Mouse (Mus musculus) layer of hippocampus, adult 11-12 months (tissue): ENCODE data around the gene Dis3l.
"Not testable (repeated sequence)": the region's sequence is repeated elsewhere in the genome, so short reads cannot be mapped to it uniquely, and the experiment has no call there.

Experiments used
- DNase-seq: peaks from one replicate; pipeline ENCODE4 v3.0.0; 2022; ENCODE audit warnings: low spot score

Dis3l gene

DNA sequence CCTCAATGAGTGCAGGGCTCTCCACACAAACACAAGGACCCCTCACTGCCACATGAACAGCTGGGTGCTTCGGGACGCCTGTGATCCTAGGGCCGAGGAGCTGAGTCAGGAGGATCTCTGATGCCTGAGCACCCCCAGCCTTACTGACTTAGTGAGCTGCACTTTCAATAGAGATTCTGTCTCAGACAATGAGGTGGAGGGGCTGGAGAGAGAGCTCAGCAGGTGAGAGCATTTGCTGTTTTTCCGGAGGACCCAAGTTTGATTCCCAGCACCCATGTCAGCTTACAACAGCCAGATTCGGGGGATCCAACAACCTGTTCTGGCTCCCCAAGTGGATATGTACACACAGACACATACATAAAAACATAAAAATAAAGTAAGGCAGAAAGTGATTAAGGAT, 24.1 kb downstream of the Dis3l start:
- no peak for DNase-seq

DNA sequence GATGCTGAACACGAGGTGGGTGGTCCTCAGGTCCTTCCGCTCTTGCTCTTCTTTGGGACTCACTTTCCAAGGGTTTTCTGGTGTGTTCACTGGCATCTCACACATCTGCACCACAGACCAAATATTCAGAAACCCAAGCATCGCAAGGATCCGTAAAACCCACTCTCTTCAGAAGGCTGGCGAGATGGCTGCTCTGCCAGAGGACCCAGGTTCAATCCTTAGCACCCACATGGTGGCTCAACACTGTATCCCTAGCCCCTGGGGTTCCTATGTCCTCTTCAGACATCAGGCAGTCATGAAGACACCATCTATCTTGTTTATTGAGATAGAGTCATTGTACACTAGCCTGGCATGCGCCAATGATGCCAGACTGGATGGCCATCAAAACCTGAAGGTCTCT, 26.4 kb downstream of the Dis3l start:
- DNase-seq, result no peak

DNA sequence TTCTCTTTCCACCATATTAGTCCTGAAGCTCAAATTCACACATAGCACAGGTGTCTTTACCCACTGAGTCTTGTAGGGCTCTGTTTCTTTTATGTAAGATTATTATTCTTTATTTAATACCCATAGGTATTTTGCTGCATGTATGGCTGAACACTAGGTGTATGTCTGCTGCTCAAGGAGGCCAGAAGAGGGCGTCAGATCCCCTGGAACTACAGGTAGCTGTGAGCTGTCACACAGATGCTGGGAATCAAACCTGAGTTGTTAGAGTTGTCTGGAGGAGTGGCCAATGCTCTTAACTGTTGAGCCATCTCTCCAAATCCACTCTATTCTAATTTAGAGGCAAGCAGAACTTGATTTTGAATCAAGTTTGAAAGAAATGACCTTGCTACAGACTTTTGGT, 29.0 kb downstream of the Dis3l start:
- DNase-seq, result no peak

DNA sequence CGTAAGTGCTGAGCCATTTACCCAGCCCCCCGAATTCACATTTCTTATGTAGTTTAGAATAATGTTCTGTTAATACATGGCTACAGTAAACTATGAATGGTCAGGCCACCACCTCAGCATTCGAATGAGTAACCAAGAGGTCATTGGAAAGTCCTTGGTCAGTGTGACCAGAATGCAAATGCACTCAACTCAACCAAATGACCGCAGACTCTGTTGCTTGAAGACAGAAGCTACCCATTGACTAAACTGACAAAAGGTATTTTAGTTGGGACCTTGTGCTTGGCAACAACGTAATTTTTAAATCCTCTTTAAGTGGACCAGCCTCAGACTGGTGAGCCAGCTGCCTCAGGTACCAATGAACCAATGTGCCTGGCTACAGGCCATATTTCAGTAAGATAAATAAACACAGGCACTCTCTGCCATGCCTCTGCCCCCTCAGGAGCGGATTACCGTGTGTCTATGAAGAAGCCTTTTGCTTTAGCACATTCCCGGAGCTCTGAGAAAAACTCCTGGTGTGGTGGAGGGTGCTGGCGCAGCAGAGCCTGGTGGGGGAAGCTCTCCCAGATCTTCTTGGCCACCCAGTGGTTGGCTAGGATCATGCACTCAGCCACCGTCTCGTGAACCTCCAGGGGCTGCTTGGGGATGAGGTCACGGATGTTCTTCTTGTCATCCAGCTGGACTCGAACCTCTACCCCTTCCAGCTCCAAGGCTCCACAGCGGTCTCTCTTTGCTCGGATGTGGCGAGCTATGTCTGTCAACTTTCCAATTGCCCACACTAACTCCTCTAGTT, 29.9 kb downstream of the Dis3l start:
- DNase-seq, result no peak

DNA sequence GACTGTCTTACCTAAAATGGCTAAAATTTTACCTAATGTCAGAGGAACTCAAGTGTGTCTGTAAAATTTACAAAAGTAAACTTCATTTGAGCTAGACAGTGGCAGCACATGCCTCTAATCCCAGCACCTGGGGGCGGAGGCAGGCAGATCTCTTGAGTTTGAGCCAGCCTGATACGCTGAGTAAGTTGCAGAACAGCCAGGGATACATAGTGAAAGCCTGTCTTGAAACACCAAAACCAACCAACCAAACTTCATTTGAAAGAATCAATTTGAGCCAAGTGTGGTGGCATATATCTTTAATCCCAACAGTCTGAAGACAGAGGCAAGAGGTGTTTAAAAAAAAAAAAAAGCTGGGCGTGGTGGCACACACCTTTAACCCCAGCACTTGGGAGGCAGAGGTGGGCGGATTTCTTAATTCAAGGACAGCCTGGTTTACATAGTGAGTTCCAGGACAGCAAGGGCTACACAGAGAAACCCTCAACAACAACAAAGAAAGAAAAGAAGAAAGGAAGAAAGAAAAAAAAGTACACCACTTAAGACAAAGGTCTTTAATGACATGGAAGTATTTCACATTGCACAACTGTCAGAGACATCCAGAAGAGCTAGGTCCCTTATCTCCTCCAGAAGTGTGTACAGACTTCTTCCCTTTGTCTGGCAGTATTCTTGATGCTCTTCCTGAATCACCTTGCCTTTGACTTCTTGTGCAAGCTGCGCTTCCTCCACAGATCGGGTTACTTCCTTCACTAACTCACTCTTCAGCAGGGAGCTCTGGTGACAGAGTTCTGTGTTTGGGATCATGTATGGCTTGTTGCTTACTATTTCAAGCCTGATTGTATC, 34.4 kb downstream of the Dis3l start:
- DNase-seq, result no peak

DNA sequence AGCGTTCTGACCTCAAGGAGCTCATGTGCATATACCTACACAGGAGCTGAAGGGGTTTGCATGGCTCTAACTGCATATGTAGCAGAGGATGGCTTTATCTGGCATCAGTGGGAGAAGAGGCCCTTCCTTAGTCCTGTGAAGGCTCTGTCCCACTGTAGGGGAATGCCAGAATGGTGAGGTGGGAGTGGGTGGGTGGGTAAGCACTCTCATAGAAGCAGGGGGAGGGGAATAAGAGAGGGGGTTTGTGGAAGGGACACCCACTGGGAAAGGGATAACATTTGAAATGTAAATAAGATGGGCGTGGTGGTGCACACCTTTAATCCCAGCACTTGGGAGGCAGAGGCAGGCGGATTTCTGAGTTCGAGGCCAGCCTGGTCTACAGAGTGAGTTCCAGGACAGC, 38.0 kb downstream of the Dis3l start:
- not testable (repeated sequence) for DNase-seq

DNA sequence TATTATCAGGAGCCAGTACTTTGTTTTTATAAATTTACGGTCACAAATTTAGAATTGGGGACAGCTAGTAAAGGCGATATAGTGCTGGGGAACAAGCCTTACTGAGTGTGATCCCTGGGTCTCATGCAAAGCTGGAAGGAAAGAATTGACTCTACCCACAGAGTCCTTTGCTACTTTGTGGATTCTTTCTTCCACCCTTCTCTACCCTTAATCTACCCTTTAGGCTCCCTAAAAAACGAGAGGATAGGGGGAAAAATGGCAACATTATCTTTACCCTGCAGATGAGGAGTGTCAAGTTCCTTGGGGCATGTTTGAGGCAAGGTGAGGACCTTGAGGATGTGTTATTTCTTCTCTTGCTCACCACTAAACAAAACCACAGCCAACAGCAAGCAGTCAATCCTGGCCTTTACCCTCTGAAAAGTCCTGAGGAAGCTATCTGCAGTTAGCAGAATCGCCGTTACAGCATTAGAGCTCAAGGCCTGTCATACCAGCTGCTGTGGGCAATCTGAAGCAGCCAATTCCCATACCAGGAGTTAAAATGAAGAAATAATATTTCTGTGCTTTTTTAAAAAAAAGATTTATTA, 58.6 kb downstream of the Dis3l start:
- DNase-seq, result no peak

DNA sequence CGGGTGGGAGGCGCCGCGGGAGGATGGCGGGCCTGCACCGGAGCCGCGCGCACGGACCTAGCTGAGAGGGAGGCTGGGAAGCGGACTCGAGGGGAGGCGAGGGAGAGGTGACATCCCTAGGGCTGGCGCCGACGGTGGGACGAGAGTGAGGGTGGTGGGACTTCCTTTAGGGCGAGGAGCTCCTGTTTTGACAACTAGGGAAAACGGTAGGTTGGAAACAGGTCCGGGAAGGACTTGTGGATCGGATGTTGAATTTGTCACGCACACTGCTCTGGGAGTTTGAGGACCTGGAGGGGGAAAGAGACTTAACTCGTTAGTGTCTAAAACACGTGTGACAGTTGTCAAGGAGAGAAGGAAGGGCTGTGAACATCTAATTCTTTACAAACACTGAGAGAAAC, 59.3 kb downstream of the Dis3l start:
- DNase-seq, result no peak

DNA sequence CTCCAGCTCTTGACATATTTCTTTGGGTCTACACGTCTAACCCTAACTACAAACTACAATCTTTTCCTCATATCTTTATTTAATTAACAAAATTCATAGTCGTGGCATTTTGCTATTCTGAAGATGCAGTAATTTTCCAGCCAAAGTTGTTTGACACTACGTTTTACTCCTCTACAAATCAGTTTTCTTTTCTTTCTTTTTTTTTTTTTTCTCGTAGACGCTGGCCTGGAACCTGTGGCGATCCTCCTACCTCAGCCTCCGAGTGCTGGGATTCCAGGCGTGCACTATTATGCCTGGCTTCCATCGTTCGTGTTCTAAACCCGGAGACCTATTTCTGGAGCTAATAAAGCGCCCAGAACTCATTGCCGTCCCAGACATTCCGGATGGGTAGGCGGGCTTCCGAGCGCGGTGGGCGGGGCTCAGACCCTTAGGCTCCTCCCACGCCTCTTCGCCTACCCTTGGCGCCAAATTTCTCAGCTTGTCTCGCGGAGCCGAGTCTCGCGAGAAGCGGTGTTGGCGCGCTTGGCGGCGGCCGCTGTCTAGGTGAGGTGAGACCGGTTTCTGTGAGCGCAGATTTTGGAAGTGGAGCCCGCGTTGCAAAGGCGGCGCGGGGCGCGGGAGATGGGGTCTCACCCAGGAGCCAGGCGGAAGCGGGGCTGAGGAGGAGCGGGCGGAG, 59.8 kb downstream of the Dis3l start, which contains the start of gene Tipin:
Gene Tipin (plus strand): TSS at position 477 of the 676 bp plus-strand sequence.
- DNase-seq, result peak; percentile 93

DNA sequence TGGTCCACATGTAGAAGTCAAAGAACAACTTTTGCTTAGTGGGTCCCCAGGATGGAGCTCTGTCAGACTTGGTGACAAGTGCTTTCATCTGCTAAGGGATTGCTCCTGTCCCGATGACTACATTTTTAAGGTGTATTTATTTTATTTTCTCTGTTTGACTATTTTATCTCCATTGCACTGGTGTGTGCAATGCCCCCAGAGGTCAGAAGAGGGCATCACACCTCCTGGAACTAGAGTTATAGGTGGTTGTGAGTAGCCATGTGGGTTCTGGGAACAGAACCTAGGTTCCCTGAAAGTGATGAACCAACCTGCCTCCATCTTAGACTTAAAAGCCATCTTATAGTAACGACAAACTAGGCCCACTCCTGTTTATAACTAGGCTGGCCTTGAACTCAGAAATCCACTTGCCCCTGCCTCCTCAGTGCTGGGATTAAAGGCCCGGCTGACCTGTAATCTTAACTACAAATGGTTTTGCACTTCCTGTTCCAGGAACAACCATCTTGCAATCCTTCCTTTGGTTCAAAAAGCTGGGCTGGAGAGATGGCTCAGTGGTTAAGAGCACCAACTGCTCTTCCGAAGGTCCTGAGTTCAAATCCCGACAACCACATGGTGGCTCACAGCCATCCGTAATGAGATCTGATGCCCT, 62.3 kb downstream of the Dis3l start:
- no peak for DNase-seq

DNA sequence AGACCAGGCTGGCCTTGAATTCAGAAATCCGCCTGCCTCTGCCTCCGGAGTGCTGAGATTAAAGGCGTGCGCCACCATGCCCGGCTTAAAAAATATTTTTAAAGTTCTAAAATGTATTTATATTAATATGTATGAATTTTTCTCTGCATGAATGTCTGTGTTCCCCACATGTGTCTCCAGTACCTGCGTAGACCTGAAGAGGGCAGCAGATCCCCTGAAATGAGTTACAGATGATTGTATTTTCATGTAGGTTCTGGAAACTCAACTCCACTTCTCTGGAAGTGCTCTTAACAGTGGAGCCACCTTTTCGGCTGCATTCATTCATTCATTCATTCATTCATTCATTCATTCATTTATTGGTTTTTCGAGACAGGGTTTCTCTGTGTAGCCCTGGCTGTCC, 63.4 kb downstream of the Dis3l start:
- DNase-seq, result peak; percentile 66

DNA sequence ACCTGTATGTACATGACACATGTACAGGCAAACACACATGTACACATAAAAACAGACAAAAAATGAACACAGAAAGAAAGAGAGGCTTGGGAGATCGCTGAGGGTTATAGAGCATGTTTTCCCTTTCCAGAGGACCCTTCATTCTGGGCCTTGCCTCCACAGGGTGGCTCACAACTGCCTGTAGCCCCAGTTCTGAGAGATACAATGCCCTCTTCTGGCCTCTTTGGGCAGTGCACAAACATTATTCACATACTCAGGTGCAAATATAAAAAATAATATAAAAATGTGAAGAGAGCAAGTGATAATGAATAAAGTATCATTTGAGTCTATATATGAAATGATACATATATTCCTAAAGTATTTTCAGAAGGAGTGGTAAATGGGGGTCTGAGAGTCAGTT, 66.2 kb downstream of the Dis3l start:
- no peak for DNase-seq

DNA sequence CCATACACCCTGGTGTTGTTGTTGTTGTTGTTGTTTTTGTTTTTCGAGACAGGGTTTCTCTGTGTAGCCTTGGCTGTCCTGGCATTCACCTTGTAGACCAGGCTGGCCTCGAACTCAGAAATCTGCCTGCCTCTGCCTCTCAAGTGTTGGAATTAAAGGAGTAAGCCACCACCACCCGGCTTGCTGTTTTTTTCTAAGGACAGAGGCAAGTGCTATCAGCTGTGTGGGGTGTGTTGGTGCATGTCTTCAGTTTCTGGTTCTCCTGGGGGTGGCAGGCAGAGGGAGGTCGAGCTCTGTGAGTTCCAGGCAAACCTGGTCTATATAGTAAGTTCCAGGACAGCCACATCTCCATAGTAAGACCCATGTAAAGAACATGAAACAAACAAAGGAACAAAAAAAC, 66.8 kb downstream of the Dis3l start:
- DNase-seq, result no peak

DNA sequence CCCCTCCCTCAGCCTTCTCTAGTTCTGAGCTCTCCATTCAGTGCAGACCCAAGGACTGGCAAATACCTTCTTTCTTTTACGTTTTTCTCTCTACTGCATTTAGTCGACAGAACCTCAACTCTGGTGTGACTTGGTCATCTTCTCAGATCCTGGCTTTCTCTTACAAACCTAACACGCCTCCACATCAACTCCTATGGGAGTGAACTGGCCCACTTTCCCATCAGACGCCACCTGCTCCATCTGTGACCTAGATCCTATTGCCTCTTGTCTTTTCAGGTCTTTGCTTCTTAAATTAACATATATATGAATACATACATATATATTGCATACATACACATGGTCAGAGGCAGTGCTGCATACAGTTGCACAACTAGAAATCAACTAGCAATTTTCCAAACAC, 67.3 kb downstream of the Dis3l start:
- DNase-seq, result no peak

DNA sequence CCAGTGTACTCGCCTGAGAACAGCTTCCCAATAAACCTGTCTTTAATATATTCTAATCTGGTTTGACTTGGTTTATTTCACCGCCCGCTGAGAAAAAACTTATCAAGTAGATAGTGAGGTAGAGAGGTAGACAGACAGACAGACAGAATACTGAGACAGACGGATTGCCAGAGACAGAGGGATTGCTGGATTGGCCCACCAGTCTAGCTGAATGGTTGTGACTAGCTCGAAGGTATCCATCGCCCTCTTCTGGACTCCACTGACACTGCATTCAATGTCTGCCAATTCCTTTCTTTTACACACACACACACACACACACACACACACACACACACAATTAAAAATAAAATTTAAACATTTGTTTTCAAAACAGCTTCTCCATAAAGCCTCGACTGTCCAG, 68.5 kb downstream of the Dis3l start:
- peak; percentile 63 for DNase-seq

DNA sequence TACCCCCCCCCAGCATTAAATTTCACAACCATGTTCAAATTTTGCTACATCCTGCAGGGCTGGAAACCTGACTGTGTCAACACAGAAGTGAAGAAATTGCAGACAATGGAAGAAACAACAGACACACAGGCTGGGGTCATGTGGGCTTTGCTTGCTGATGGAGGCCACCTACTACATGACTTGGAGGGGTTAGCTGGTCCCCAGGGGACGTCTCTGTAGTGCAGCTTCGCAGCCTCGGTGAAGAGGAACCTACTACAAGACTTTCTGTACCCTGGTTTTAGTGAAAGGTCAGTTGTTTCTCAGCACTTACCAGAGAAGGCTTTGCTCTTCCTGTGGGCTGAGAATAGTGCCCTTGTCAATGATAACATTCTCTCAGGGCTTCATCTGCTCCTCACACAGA, 69.8 kb downstream of the Dis3l start:
- no peak for DNase-seq

DNA sequence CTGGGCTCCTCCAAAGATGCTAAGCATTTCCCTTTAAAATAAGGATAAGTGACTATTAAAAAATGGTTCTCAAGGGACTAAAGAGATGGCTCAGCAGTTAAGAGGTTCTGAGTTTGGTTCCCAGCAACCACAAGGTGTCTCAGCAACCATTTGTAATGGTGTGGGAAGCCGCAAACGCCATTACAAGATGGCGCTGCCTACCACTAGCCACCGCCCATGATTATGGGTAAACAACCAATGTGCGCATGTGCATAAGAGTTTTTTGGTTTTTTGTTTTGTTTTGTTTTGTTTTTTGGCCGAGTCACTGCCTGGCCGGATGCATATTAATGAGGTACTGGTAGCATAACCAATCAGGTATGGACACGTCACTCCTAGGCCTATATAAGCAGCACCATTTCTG, 72.3 kb downstream of the Dis3l start:
- not testable (repeated sequence) for DNase-seq

DNA sequence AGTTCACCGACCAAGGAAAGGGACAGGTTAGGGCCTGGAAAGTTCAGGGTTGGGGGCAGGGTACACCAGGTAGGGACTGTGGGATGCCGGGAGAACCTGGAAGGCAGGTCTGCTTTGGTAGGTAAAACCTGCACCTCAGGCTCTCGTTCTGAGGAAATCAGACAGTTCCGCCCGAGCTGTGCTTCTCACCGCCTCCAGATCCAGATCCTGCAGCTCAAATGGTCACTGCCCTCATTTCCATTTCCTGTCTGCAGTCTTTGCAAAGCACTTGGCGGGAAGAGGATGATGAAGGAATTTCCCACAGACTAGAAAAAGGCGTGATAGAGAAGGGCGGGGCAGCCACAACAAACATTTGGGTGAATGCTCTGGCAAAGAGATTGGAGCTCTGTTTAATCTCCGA, 72.9 kb downstream of the Dis3l start:
- no peak for DNase-seq

DNA sequence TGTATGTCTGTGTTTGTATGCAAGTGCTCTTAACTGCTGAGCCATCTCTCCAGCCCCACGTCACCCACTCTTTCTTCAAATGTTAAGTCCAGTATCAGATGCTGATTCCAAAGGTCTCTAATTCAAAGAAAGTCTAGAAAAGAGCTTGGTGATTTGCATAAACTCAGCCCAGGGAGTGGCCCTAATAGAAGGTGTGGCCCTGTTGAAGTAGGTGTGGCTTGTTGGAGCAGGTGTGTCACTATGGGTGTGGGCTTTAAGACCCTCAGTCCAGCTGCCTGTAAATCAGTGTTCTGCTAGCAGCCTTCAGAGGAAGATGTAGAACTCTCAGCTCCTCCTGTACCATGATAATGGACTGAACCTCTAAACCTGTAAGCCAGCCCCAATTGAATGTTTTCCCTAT, 73.9 kb downstream of the Dis3l start:
- DNase-seq, result no peak

DNA sequence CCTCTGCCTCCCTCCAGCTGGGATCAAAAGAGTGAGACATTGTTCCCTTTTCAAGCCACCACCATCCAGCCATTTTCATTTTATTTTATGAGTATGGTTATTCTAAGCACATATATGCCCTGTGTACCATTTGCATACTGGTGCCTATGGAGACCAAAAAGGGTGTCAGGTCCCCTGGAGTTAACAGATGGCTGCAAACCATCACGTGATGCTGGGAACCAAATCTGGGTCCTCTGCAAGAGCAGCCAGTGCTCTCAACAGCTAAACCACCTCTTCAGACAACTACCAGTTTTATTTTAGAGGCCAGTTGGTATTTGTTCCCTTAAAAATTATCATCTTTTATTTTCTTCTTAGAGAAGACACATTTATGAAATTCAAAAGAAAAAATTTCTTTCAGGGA, 76.3 kb downstream of the Dis3l start:
- no peak for DNase-seq

DNA sequence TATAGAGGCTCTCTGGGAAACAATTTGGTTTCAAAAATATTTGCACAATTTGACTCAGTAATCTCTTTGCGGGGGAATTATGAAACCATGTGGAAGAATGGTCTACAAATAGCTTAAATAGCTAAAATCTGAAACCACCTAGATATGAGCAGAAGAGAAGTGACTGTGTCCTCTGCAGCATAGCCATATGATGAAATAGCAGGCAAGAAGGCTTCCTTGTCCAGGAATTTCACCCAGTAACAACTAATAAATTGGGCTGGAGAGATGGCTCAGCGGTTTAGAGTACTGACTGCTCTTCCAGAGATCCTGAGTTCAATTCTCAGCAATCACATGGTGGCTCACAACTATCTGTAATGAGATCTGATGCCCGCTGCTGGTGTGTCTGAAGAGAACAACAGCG, 80.1 kb downstream of the Dis3l start:
- DNase-seq, result no peak

DNA sequence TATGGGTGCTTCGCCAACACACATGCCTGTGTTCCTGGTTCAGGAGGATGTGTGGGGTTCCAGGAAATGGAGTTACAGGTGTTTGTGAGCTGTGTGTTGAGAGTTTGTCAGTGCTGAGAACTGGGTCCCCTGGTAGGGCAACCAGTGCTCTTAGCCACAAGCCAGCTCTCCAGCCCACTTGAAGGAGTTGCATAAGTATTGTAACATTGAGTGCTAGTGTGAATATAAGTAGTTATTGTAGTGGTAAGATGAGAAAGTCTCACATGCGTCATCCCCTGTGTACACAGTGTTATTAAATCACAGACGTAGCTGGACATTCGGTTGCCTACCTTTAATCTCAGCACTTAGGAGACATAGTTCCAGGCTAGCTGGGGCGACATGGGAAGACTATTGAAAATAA, 81.2 kb downstream of the Dis3l start:
- DNase-seq, result no peak
